In the genomic region with DNA sequence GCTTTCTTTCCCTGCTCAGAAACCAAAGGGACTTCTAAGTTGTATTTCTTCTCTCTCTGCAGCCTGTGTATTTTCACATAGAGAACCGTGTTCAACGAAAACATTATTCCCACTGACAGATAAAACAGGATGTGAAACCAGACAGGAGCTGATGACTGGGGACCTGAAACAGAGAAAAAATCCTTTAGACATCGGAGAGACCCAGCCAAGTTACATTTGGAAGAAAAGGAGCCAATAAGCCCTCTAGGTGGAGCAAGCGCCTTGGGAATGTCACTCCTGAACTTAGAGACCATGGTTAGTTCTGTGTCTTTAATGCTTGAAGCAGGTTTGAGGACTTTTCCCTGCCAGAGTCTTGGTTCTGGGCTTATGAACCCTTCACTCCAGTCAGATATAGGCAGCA, we compare ENCODE assay signal across 11 mouse cellular contexts. TPM values are rescaled to one million over a fixed set of nuclear protein-coding genes. Genes with fewer than 3 reads are reported as not detected.
DNase-seq lines count a peak whose midpoint lies in the region; ATAC-seq and TF ChIP-seq lines count a peak whose summit lies in the region.
"Had no signal": no experiment of that assay in that cellular context is flagged by ENCODE, and none has a peak within 500 bp of the region (broad histone marks: within the 10 kb centered on the region; RNA-seq: fewer than 3 reads in every experiment).

No protein-coding gene starts in this region.

- peak; percentile 71 for TF ChIP-seq CTCF in forebrain, postnatal 0 days (IDR thresholded peaks at IDR 0.05; ENCODE audit: low read depth)

- no peak overlapping the region for H3K9ac ChIP-seq in forebrain, postnatal 0 days
- H3K9ac ChIP-seq in forebrain, embryonic 11.5 days (ENCODE audit: low read length): no peak overlapping the region
- no peak overlapping the region for H3K9ac ChIP-seq in neural tube, embryonic 11.5 days (ENCODE audit: low read length)
- no peak overlapping the region for H3K9ac ChIP-seq in intestine, embryonic 15.5 days
- H3K9ac ChIP-seq in neural tube, embryonic 15.5 days (replicated peaks): no peak overlapping the region

- H3K27me3 ChIP-seq in forebrain, postnatal 0 days (ENCODE audit: insufficient read depth, low read length): peaks cover 2% of the 10 kb centered on the region; the same call in 1 of the 2 replicates
- H3K27me3 ChIP-seq in forebrain, embryonic 11.5 days (ENCODE audit: control insufficient read depth, insufficient read depth, low read length): no peaks in the 10 kb centered on the region
- H3K27me3 ChIP-seq in neural tube, embryonic 11.5 days (ENCODE audit: control insufficient read depth, insufficient read depth, low read length): 0 out of 2 replicates have a peak, but pooled peaks cover 2% of the 10 kb centered on the region
- H3K27me3 ChIP-seq in intestine, embryonic 15.5 days (replicated peaks): no peaks in the 10 kb centered on the region; the same call in none of the 2 replicates
- peaks cover 32% of the 10 kb centered on the region for H3K27me3 ChIP-seq in neural tube, embryonic 15.5 days (replicated peaks)

- peak; percentile 76 for DNase-seq in forebrain, postnatal 0 days
- DNase-seq in forebrain, embryonic 11.5 days (ENCODE audit: low spot score): no peak
- peak; percentile 38 for DNase-seq in neural tube, embryonic 11.5 days (ENCODE audit: low spot score)
- no peak for DNase-seq in neural tube, embryonic 10.5 days (ENCODE audit: extremely low spot score, low spot score)
- DNase-seq in spleen, adult 12 weeks (ENCODE audit: low spot score): no peak
- DNase-seq in urinary bladder, adult 18-20 months (ENCODE audit: low spot score in 2 of 2): no peak

- no peaks in the 10 kb centered on the region for H3K4me1 ChIP-seq in forebrain, postnatal 0 days (ENCODE audit: insufficient read depth)
- no peaks in the 10 kb centered on the region for H3K4me1 ChIP-seq in forebrain, embryonic 11.5 days (replicated peaks; ENCODE audit: control insufficient read depth, insufficient read depth, low read length)
- no peaks in the 10 kb centered on the region; the same call in 1 of the 2 replicates for H3K4me1 ChIP-seq in neural tube, embryonic 11.5 days (ENCODE audit: control insufficient read depth, insufficient read depth, low read length)
- no peaks in the 10 kb centered on the region for H3K4me1 ChIP-seq in intestine, embryonic 15.5 days (replicated peaks)
- no peaks in the 10 kb centered on the region for H3K4me1 ChIP-seq in neural tube, embryonic 15.5 days

- peak; percentile 55 for ATAC-seq in forebrain, postnatal 0 days
- no peak for ATAC-seq in forebrain, embryonic 11.5 days (replicated peaks; ENCODE audit: low FRiP score)
- ATAC-seq in neural tube, embryonic 11.5 days (ENCODE audit: insufficient read depth, low FRiP score, low TSS enrichment): no peak
- no peak for ATAC-seq in intestine, embryonic 15.5 days
- ATAC-seq in neural tube, embryonic 15.5 days (ENCODE audit: low FRiP score): no peak

- H3K36me3 ChIP-seq in forebrain, postnatal 0 days (ENCODE audit: insufficient read depth): no peaks in the 10 kb centered on the region
- H3K36me3 ChIP-seq in forebrain, embryonic 11.5 days (ENCODE audit: control insufficient read depth, insufficient read depth, low read length): no peaks in the 10 kb centered on the region
- no peaks in the 10 kb centered on the region for H3K36me3 ChIP-seq in neural tube, embryonic 11.5 days (ENCODE audit: control insufficient read depth, insufficient read depth, low read length)
- H3K36me3 ChIP-seq in intestine, embryonic 15.5 days: no peaks in the 10 kb centered on the region
- H3K36me3 ChIP-seq in neural tube, embryonic 15.5 days: no peaks in the 10 kb centered on the region
- H3K36me3 ChIP-seq: G1E; neural tube, embryonic 13.5 days had no signal

- no peak overlapping the region for H3K4me3 ChIP-seq in forebrain, postnatal 0 days (ENCODE audit: low read depth, low read length)
- no peak overlapping the region for H3K4me3 ChIP-seq in forebrain, embryonic 11.5 days (ENCODE audit: low read depth, low read length)
- no peak overlapping the region for H3K4me3 ChIP-seq in neural tube, embryonic 11.5 days (ENCODE audit: low read depth, low read length)
- no peak overlapping the region for H3K4me3 ChIP-seq in intestine, embryonic 15.5 days (replicated peaks)
- H3K4me3 ChIP-seq in neural tube, embryonic 15.5 days (replicated peaks): no peak overlapping the region
- H3K4me3 ChIP-seq: neural tube, embryonic 13.5 days had no signal

- no peaks in the 10 kb centered on the region for H3K9me3 ChIP-seq in forebrain, postnatal 0 days (ENCODE audit: low read length)
- H3K9me3 ChIP-seq in forebrain, embryonic 11.5 days (ENCODE audit: control insufficient read depth, low read length): no peaks in the 10 kb centered on the region
- no peaks in the 10 kb centered on the region for H3K9me3 ChIP-seq in neural tube, embryonic 11.5 days (ENCODE audit: control insufficient read depth, low read length)
- H3K9me3 ChIP-seq in intestine, embryonic 15.5 days: no peaks in the 10 kb centered on the region
- H3K9me3 ChIP-seq in neural tube, embryonic 15.5 days (replicated peaks): no peaks in the 10 kb centered on the region
- H3K9me3 ChIP-seq: neural tube, embryonic 13.5 days had no signal

- 30% methylated on average over 4 of the region's 4 CpGs for WGBS in forebrain, postnatal 0 days
- 25% methylated on average over 4 of the region's 4 CpGs for WGBS in forebrain, embryonic 11.5 days
- 34% methylated on average over 4 of the region's 4 CpGs for WGBS in neural tube, embryonic 11.5 days
- WGBS in intestine, embryonic 15.5 days: 15% methylated on average over 4 of the region's 4 CpGs
- WGBS in neural tube, embryonic 15.5 days: 24% methylated on average over 4 of the region's 4 CpGs

- no peak overlapping the region for H3K4me2 ChIP-seq in forebrain, postnatal 0 days (ENCODE audit: low read depth)
- H3K4me2 ChIP-seq in forebrain, embryonic 11.5 days (ENCODE audit: low read depth, low read length, severe bottlenecking): no peak overlapping the region
- H3K4me2 ChIP-seq in neural tube, embryonic 11.5 days (ENCODE audit: low read depth): no peak overlapping the region; the same call in 1 of the 2 replicates
- H3K4me2 ChIP-seq in intestine, embryonic 15.5 days (replicated peaks): 0 out of 2 replicates have a peak overlapping the region, but pooled peaks have one; percentile 28
- H3K4me2 ChIP-seq in neural tube, embryonic 15.5 days: peak overlapping the region; percentile 6; the same call in 1 of the 2 replicates
- H3K4me2 ChIP-seq: neural tube, embryonic 13.5 days had no signal

- no peak overlapping the region for H3K27ac ChIP-seq in forebrain, postnatal 0 days (ENCODE audit: low read depth, low read length)
- H3K27ac ChIP-seq in forebrain, embryonic 11.5 days (ENCODE audit: low read depth, low read length): no peak overlapping the region
- H3K27ac ChIP-seq in neural tube, embryonic 11.5 days (ENCODE audit: low read depth, low read length): no peak overlapping the region
- no peak overlapping the region for H3K27ac ChIP-seq in intestine, embryonic 15.5 days
- H3K27ac ChIP-seq in neural tube, embryonic 15.5 days (replicated peaks): no peak overlapping the region
- H3K27ac ChIP-seq: neural tube, embryonic 13.5 days had no signal

RNA-seq across cellular contexts. Expression of a gene that starts 9.3 kb away (rescaled TPM):
- 1.7 and 5.7 TPM in 2 replicates for total RNA-seq in forebrain, postnatal 0 days (2014; rRNA removed)
- 1.5 and 2.4 TPM in 2 replicates for polyA plus RNA-seq in forebrain, postnatal 0 days (2015; fragmentation: Nextera tagmentation; extraction: Ambion mirVana)
- 0.95 and 2.6 TPM in 2 replicates for polyA plus RNA-seq in forebrain, embryonic 11.5 days (2014; fragmentation: Nextera tagmentation; extraction: Ambion mirVana)
- polyA plus RNA-seq in neural tube, embryonic 11.5 days (2014; fragmentation: Nextera tagmentation; extraction: Ambion mirVana): 0.80 and 2.5 TPM in 2 replicates
- 2.3 and 3.0 TPM in 2 replicates for polyA plus RNA-seq in intestine, embryonic 15.5 days (2015; fragmentation: Nextera tagmentation; extraction: Ambion mirVana)
- polyA plus RNA-seq in neural tube, embryonic 15.5 days (2015; fragmentation: Nextera tagmentation; extraction: Ambion mirVana): 1.8 and 3.5 TPM in 2 replicates
- polyA plus RNA-seq: G1E had no signal

RNA-seq across cellular contexts. Expression of a gene that starts 14.9 kb away (rescaled TPM):
- 181 and 278 TPM in 2 replicates for total RNA-seq in forebrain, postnatal 0 days (2014; rRNA removed)
- 0.62 and 1.4 TPM in 2 replicates for polyA plus RNA-seq in forebrain, postnatal 0 days (2015; fragmentation: Nextera tagmentation; extraction: Ambion mirVana)
- polyA plus RNA-seq in forebrain, embryonic 11.5 days (2014; fragmentation: Nextera tagmentation; extraction: Ambion mirVana): 24.1 and 28.7 TPM in 2 replicates
- 17.3 and 22.2 TPM in 2 replicates for polyA plus RNA-seq in neural tube, embryonic 11.5 days (2014; fragmentation: Nextera tagmentation; extraction: Ambion mirVana)
- polyA plus RNA-seq in intestine, embryonic 15.5 days (2015; fragmentation: Nextera tagmentation; extraction: Ambion mirVana): 6.5 and 9.2 TPM in 2 replicates
- polyA plus RNA-seq in neural tube, embryonic 15.5 days (2015; fragmentation: Nextera tagmentation; extraction: Ambion mirVana): 0.61 and 3.0 TPM in 2 replicates

RNA-seq across cellular contexts. Expression of a gene that starts 16.0 kb away (rescaled TPM):
- total RNA-seq in forebrain, postnatal 0 days (2014; rRNA removed): 400 and 545 TPM in 2 replicates
- polyA plus RNA-seq in forebrain, postnatal 0 days (2015; fragmentation: Nextera tagmentation; extraction: Ambion mirVana): 9.4 and 9.7 TPM in 2 replicates
- 99.6 and 105 TPM in 2 replicates for polyA plus RNA-seq in forebrain, embryonic 11.5 days (2014; fragmentation: Nextera tagmentation; extraction: Ambion mirVana)
- 55.7 and 56.1 TPM in 2 replicates for polyA plus RNA-seq in neural tube, embryonic 11.5 days (2014; fragmentation: Nextera tagmentation; extraction: Ambion mirVana)
- 49.9 and 61.1 TPM in 2 replicates for polyA plus RNA-seq in intestine, embryonic 15.5 days (2015; fragmentation: Nextera tagmentation; extraction: Ambion mirVana)
- 9.4 and 16.0 TPM in 2 replicates for polyA plus RNA-seq in neural tube, embryonic 15.5 days (2015; fragmentation: Nextera tagmentation; extraction: Ambion mirVana)

RNA-seq across cellular contexts. Expression of a gene that starts 21.3 kb away (rescaled TPM):
- total RNA-seq in forebrain, postnatal 0 days (2014; rRNA removed): 52.8 and 60.5 TPM in 2 replicates
- polyA plus RNA-seq in forebrain, postnatal 0 days (2015; fragmentation: Nextera tagmentation; extraction: Ambion mirVana): 3.5 and 5.1 TPM in 2 replicates
- polyA plus RNA-seq in forebrain, embryonic 11.5 days (2014; fragmentation: Nextera tagmentation; extraction: Ambion mirVana): 6.8 and 7.5 TPM in 2 replicates
- polyA plus RNA-seq in neural tube, embryonic 11.5 days (2014; fragmentation: Nextera tagmentation; extraction: Ambion mirVana): 5.8 and 5.9 TPM in 2 replicates
- 10.7 and 10.9 TPM in 2 replicates for polyA plus RNA-seq in intestine, embryonic 15.5 days (2015; fragmentation: Nextera tagmentation; extraction: Ambion mirVana)
- 4.9 and 5.1 TPM in 2 replicates for polyA plus RNA-seq in neural tube, embryonic 15.5 days (2015; fragmentation: Nextera tagmentation; extraction: Ambion mirVana)

RNA-seq across cellular contexts. Expression of a gene that starts 38.0 kb away (rescaled TPM):
- not detected in 2 replicates for total RNA-seq in forebrain, postnatal 0 days (2014; rRNA removed)
- not detected in 2 replicates for polyA plus RNA-seq in forebrain, postnatal 0 days (2015; fragmentation: Nextera tagmentation; extraction: Ambion mirVana)
- 2.3 TPM in 1 of 2 replicates, not detected in the other for polyA plus RNA-seq in forebrain, embryonic 11.5 days (2014; fragmentation: Nextera tagmentation; extraction: Ambion mirVana)
- 0.42 TPM in 1 of 2 replicates, not detected in the other for polyA plus RNA-seq in neural tube, embryonic 11.5 days (2014; fragmentation: Nextera tagmentation; extraction: Ambion mirVana)
- polyA plus RNA-seq in intestine, embryonic 15.5 days (2015; fragmentation: Nextera tagmentation; extraction: Ambion mirVana): 1.0 and 1.3 TPM in 2 replicates
- 0.14 and 0.65 TPM in 2 replicates for polyA plus RNA-seq in neural tube, embryonic 15.5 days (2015; fragmentation: Nextera tagmentation; extraction: Ambion mirVana)
- total RNA-seq: hematopoietic stem cell, adult 5-6 weeks had no signal
- polyA plus RNA-seq: G1E had no signal

Comparison
In these comparisons a context has a peak if more than half of its experiments do, and no peak if none do; other contexts are left out.
1. DNase-seq: peak in forebrain, postnatal 0 days (single experiment) and neural tube, embryonic 11.5 days (single experiment); none in forebrain, embryonic 11.5 days (single experiment), neural tube, embryonic 10.5 days (single experiment), spleen, adult 12 weeks (single experiment) and urinary bladder, adult 18-20 months (0 of 2).
2. H3K4me2 ChIP-seq: peak in intestine, embryonic 15.5 days (single experiment) and neural tube, embryonic 15.5 days (single experiment); none in forebrain, postnatal 0 days (single experiment), forebrain, embryonic 11.5 days (single experiment) and neural tube, embryonic 11.5 days (single experiment).